Mouse (Mus musculus) left cerebral cortex, postnatal 10 days (tissue): Measurements from ENCODE around the gene Cp. TPM values are rescaled to one million over a fixed set of nuclear protein-coding genes. Genes with fewer than 3 reads are reported as not detected.
"Not testable (repeated sequence)": the region's sequence is repeated elsewhere in the genome, so short reads cannot be mapped to it uniquely, and the experiment has no call there.

Experiments
- DNase-seq, 2 experiments: peaks; one replicate each; pipeline ENCODE4 v3.0.0; 2021 to 2022; ENCODE audit warnings: low spot score in 2 of 2, mixed read lengths in 1 of 2; ENCODE audit errors: extremely low spot score in 1 of 2
- intact Hi-C: fragments of 180-260 bp; cut with DNase I; formaldehyde crosslinking; loops from one replicate; pipeline ENCODE4 v1.15.1; 2025
- total RNA-seq, 2 experiments: library from RNA; stranded (reverse); gene quantifications; 2 replicates each; pipeline ENCODE4 v1.2.3; 2021

The Cp gene
- total RNA-seq, 2 experiments from 2014 or later, result 4.8 to 6.7 TPM

- intact Hi-C loops, DNase-seq: not testable (repeated sequence)
Observed at GRCm38 (mm10) chr3:20044736-20045135, 87.9 kb downstream of the Cp start.

GRCm38 (mm10) chr3:20057306-20058196 is 100.7 kb downstream of the Cp start, which contains the start of gene Hltf:
Hltf (plus strand) TSS chr3:20057811.
- DNase-seq, result peak; percentile 93 to 94
- intact Hi-C loops, result no loop called here

GRCm38 (mm10) chr3:20058197-20058541 is 101.3 kb downstream of the Cp start:
- intact Hi-C loops, result no loop called here
- DNase-seq, result no peak

Other genes starting within 250 kb of the Cp start
- gene Hps3, start 78.3 kb downstream of the Cp start, total RNA-seq, result 10 to 100 TPM; 20.0 to 20.5 TPM
- 10 to 100 TPM; 15.6 to 17.7 TPM for gene Hltf, start 100.8 kb downstream of the Cp start, total RNA-seq
- 10 to 100 TPM; 49.8 to 49.9 TPM for gene Gyg, start 198.3 kb downstream of the Cp start, total RNA-seq